Mouse (Mus musculus) ES-CJ7 (cell line): ENCODE data around the gene Psmb9.

ENCODE experiments used
- DNase-seq: peaks from one replicate; pipeline ENCODE4 v3.0.0; 2011; ENCODE audit warnings: low read depth, low spot score

The Psmb9 gene

DNA sequence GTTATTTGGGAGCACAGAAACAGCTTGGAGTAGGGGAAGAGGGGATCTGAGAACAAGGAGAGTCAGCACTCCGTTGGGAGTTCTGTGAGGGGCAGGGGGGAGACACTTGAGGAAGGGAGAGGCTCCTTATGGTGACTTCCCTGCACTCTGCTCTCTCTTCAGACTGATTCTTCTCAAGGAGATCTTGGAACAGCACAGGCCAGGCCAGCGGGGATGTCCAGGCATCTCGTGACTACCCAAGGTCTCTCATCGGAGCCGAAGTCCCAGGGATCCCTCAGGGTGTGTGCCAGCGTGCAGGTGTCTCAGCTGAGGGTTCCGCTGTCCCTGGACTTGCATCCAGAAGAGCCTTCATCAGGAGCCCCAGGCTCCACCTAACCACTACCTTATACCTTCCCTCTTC lies 48.9 kb downstream of the Psmb9 start:
- no peak for DNase-seq

DNA sequence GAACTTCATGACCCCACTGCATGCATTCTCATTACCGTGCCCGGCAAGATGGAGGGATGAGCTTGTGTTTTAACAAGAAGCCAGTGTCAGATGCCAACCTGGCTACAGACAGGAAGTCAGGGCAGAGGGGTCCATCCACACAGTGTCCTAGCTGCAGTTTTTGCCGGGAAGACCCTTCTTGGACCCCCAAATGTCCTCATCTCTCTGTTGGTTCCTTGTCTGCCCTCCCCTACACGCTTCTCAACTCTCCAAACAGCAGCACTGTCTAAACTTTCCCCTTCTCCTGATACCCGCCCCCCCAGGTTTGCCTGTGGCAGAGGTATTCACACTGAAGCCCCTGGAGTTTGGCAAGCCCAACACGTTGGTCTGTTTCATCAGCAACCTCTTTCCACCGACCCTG lies 50.0 kb downstream of the Psmb9 start:
- DNase-seq: no peak

DNA sequence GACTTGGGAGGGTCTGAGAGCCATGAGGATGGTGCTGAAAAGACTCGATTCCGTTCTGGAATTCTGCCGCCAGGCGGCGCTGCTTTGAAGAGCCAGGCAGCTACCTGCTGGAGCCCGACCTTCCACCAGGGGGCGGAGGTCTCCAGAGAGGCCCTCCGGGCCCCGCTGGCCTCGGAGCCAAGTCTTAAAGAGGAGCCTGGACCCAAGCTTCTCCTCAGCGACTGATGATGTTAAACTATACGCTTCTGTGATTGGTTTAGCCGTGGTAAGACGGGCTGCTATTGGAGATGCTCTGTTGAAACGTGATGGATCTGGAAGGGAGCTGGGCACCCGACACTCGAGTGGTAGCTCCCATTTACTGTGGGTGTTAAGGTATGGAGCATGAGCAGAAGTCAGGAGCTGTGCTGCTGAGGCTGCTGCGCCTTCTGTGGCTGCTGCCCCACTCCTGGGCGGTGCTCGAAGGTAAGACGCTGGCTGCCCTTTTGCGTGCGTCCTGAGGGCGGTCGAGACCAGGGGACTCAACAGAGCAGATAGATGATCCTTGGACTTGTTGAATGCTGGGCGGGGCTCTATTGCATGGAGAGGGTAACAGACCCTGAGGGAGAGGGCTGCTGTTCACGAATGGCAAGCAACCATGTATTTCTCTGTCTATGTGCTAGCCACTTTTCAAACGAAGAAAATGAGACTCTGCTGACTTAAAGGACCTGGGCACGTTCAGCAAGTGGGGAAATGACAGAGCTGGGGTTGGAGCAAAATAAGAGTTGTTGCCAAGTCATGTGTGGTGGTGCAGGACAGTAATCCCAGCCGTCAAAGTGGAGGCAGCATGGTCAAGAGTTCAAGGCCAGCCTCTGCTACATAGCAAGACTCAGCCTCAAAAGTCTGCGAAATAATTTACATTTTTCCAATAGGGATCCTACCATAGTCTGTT lies 52.0 kb downstream of the Psmb9 start:
- peak; percentile 98 for DNase-seq

DNA sequence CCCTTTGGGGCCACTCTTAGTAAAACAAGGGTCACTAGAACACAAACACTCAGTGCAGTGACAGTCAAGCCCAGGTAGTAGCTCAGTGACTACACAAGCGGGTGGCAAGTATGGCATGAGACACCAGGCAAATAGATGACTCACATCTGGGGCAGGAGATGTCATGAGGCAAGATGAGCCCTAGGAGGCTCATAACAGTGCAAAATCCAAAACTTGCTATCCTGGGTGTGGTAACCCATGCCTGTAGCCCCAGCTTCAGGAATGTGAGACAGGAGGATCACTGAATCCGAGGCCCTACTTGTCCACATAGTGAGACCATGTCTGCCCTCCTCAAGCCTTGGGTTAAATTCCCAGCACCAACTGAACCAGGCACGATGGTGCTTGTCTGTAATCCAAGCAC lies 53.1 kb downstream of the Psmb9 start:
- no peak for DNase-seq

DNA sequence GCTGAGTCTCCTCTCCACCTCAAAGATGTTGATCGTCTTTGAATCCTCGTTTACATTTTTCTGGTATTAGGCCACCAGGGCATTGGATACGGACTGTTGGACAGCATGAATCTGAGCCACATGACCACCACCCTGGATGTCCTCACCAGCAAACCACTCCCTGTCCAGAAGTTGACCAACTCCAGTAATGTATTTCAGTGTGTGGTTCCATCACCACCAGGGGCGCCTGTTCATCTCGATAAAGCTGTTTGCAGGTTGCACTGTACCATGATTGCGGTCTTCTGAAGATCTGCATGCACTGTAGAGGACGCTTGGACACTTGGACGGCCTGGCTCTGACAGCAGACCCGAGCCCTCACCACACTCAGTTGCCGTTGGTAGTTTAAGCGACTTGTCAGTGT lies 54.3 kb downstream of the Psmb9 start:
- DNase-seq: no peak
